In the genomic region with DNA sequence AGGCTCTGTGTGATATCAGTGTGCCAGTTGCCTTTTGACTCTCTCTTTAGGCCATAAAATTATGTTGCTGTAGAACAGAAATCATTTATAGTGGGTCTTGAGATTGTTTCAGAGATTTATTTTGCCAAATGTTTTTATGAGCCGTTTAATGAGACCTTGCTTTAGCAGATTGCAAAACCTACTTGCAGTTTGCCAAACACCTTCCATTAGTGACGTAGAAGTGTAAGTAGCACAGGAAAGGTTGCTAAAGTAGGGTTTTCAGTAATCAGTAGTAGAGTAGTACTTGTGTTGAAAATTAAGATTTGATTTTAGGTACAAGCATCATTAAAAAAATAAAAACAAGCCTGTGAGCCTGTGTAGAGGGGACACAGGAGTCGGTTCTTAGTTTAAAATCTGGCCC, we compare ENCODE assay signal across 14 mouse cellular contexts. TPM values are rescaled to one million over a fixed set of nuclear protein-coding genes. Genes with fewer than 3 reads are reported as not detected.
DNase-seq lines count a peak whose midpoint lies in the region; ATAC-seq and TF ChIP-seq lines count a peak whose summit lies in the region.
"Had no signal": no experiment of that assay in that cellular context is flagged by ENCODE, and none has a peak within 500 bp of the region (broad histone marks: within the 10 kb centered on the region; RNA-seq: fewer than 3 reads in every experiment).

No protein-coding gene starts in this region.

- no peak overlapping the region for H3K4me2 ChIP-seq in liver, postnatal 0 days (ENCODE audit: low read depth, low read length)
- no peak overlapping the region for H3K4me2 ChIP-seq in forebrain, embryonic 14.5 days (ENCODE audit: low read length)
- H3K4me2 ChIP-seq: embryonic facial prominence, embryonic 12.5 days; forebrain, embryonic 12.5 days; forebrain, embryonic 15.5 days had no signal

- TF ChIP-seq CTCF in kidney, adult 2 months (conservative IDR thresholded peaks at IDR 0.05; ENCODE audit: insufficient read depth, insufficient read length, low read depth, low read length), result no peak
- TF ChIP-seq CTCF in liver, postnatal 0 days (IDR thresholded peaks at IDR 0.05; ENCODE audit: low read depth), result no peak

- no peak overlapping the region for H3K9ac ChIP-seq in liver, postnatal 0 days (replicated peaks)
- H3K9ac ChIP-seq in forebrain, embryonic 14.5 days (ENCODE audit: low read length), result no peak overlapping the region
- H3K9ac ChIP-seq: embryonic facial prominence, embryonic 12.5 days; forebrain, embryonic 12.5 days; forebrain, embryonic 15.5 days; forebrain, postnatal 0 days had no signal

- no peak for TF ChIP-seq POLR2A in kidney, adult 2 months (IDR thresholded peaks at IDR 0.05; ENCODE audit: low read depth, low read length)

- no peak overlapping the region for H3K4me3 ChIP-seq in kidney, adult 2 months (ENCODE audit: insufficient read depth, low read depth, low read length)
- H3K4me3 ChIP-seq in liver, postnatal 0 days (ENCODE audit: low read depth, low read length), result no peak overlapping the region
- no peak overlapping the region for H3K4me3 ChIP-seq in forebrain, embryonic 14.5 days (ENCODE audit: low read depth, low read length)
- H3K4me3 ChIP-seq: embryonic facial prominence, embryonic 10.5 days; embryonic facial prominence, embryonic 12.5 days; forebrain, embryonic 10.5 days; forebrain, embryonic 12.5 days; forebrain, embryonic 15.5 days had no signal

- DNase-seq in kidney, adult 2 months, result no peak
- DNase-seq in kidney, postnatal 14 days, result no peak
- no peak for DNase-seq in liver, postnatal 0 days
- DNase-seq in liver, result no peak
- peak; percentile 83 for DNase-seq in fat pad, adult 2 months (ENCODE audit: extremely low read depth, low read depth, low spot score)
- DNase-seq in forebrain, embryonic 14.5 days (ENCODE audit: low spot score), result no peak
- DNase-seq in lung, postnatal 14 days, result no peak

- no peaks in the 10 kb centered on the region for H3K36me3 ChIP-seq in kidney, adult 2 months (ENCODE audit: control insufficient read depth, insufficient read depth, low read length)
- H3K36me3 ChIP-seq in liver, postnatal 0 days (replicated peaks; ENCODE audit: insufficient read depth, low read length), result no peaks in the 10 kb centered on the region
- H3K36me3 ChIP-seq in forebrain, embryonic 14.5 days (ENCODE audit: control insufficient read depth, insufficient read depth, low read length), result no peaks in the 10 kb centered on the region
- H3K36me3 ChIP-seq: embryonic facial prominence, embryonic 10.5 days; embryonic facial prominence, embryonic 12.5 days; forebrain, embryonic 10.5 days; forebrain, embryonic 12.5 days; forebrain, embryonic 15.5 days had no signal

- H3K9me3 ChIP-seq in liver, postnatal 0 days (ENCODE audit: low read length), result no peaks in the 10 kb centered on the region
- H3K9me3 ChIP-seq in forebrain, embryonic 14.5 days (replicated peaks; ENCODE audit: control insufficient read depth, low read length), result no peaks in the 10 kb centered on the region
- H3K9me3 ChIP-seq: embryonic facial prominence, embryonic 10.5 days; embryonic facial prominence, embryonic 12.5 days; forebrain, embryonic 10.5 days; forebrain, embryonic 12.5 days; forebrain, embryonic 15.5 days had no signal

- WGBS in kidney, adult 2 months, result 48% methylated on average over 3 of the region's 3 CpGs
- WGBS in liver, postnatal 0 days (ENCODE audit: insufficient replicate concordance), result 63% methylated on average over 3 of the region's 3 CpGs
- 93% methylated on average over 3 of the region's 3 CpGs for WGBS in forebrain, embryonic 14.5 days

- no peak for ATAC-seq in liver, postnatal 0 days
- ATAC-seq in megakaryocyte, adult 5-6 weeks (ENCODE audit: poor library complexity, severe bottlenecking), result peak; percentile 55
- ATAC-seq in forebrain, embryonic 14.5 days, result no peak
- ATAC-seq: forebrain, embryonic 15.5 days; forebrain, postnatal 0 days had no signal

- TF ChIP-seq EP300 in liver, postnatal 0 days (IDR thresholded peaks at IDR 0.05; ENCODE audit: low read depth), result no peak

- peaks cover 43% of the 10 kb centered on the region for H3K4me1 ChIP-seq in kidney, adult 2 months (ENCODE audit: control insufficient read depth, insufficient read depth, low read length)
- peaks cover 37% of the 10 kb centered on the region for H3K4me1 ChIP-seq in liver, postnatal 0 days (ENCODE audit: insufficient read depth)
- H3K4me1 ChIP-seq in forebrain, embryonic 14.5 days (ENCODE audit: control insufficient read depth, insufficient read depth, low read length), result no peaks in the 10 kb centered on the region
- H3K4me1 ChIP-seq: forebrain, embryonic 12.5 days; forebrain, embryonic 15.5 days had no signal

- peak overlapping the region; percentile 75 for H3K27ac ChIP-seq in kidney, adult 2 months (ENCODE audit: insufficient read depth, low read depth, low read length)
- peak overlapping the region; percentile 18; the same call in 1 of the 2 replicates for H3K27ac ChIP-seq in liver, postnatal 0 days (ENCODE audit: low read depth)
- no peak overlapping the region for H3K27ac ChIP-seq in forebrain, embryonic 14.5 days (ENCODE audit: low read depth, low read length)
- H3K27ac ChIP-seq: embryonic facial prominence, embryonic 10.5 days; embryonic facial prominence, embryonic 12.5 days; forebrain, embryonic 10.5 days; forebrain, embryonic 12.5 days; forebrain, embryonic 15.5 days had no signal

- H3K27me3 ChIP-seq in kidney, adult 2 months (replicated peaks; ENCODE audit: control insufficient read depth, insufficient read depth, low read length), result no peaks in the 10 kb centered on the region
- H3K27me3 ChIP-seq in liver, postnatal 0 days (ENCODE audit: insufficient read depth, low read length), result no peaks in the 10 kb centered on the region
- H3K27me3 ChIP-seq in forebrain, embryonic 14.5 days (replicated peaks; ENCODE audit: control insufficient read depth, insufficient read depth, low read length), result no peaks in the 10 kb centered on the region
- H3K27me3 ChIP-seq: embryonic facial prominence, embryonic 12.5 days; forebrain, embryonic 12.5 days; forebrain, embryonic 15.5 days had no signal

RNA-seq across cellular contexts. Expression of a gene that starts 55.9 kb away (rescaled TPM):
- polyA plus RNA-seq in kidney, adult 2 months (2012; rRNA removed), result 54.6 and 59.7 TPM in 2 replicates
- polyA plus RNA-seq in liver, postnatal 0 days (2015; fragmentation: Nextera tagmentation; extraction: Ambion mirVana), result 49.5 and 65.0 TPM in 2 replicates
- 59.6 and 62.4 TPM in 2 replicates for total RNA-seq in megakaryocyte, adult 5-6 weeks (2015)
- total RNA-seq in megakaryocyte, adult 5-6 weeks (2017), result 77.2 and 95.9 TPM in 2 replicates
- 7.1 and 9.4 TPM in 2 replicates for polyA plus RNA-seq in forebrain, embryonic 14.5 days (2014; fragmentation: Nextera tagmentation; extraction: Ambion mirVana)
